Mouse (Mus musculus) right cerebral cortex, postnatal 4 days (tissue): ENCODE data around the gene Crygd.

Experiments
- DNase-seq: peaks from one replicate; pipeline ENCODE4 v3.0.0-alpha.2; 2022

Crygd gene

DNA sequence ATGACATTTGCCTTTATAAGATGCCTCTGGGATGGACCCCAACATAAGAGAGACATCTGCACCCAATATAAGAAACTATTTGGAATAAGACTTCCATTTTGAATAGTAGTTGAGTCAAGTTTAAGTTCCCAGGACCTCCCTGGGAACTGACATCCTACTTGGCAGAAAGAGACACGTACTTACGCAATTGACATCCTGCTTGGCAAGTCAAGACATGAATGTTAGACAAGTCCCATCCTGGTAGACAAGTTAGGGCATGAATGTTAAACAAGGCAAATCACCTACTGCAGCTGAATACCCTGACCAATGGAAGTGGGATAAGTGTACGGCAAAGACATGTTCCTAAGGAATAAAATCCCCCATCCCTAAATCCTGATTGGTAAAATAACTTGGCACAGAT lies 21.4 kb downstream of the Crygd start:
- no peak for DNase-seq

DNA sequence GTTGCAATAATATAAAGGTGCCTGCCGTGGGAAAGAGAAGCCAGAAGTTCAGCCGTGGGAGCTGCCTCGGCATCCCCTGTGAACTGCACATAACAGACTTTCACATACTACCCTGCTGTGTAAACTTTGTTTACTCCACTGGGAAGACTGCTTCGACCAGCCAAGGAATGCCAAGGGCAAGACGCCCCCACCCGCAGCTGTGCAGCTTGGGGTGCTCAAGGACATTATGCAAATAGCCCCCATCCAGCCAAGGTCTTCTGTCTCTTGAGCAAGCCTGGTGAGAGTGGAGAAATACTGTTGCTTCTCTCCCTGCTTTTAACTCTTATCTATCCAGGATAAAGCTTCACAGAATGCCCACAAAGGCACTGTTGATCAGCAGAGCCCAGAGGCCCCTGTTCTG lies 22.4 kb downstream of the Crygd start:
- no peak for DNase-seq

DNA sequence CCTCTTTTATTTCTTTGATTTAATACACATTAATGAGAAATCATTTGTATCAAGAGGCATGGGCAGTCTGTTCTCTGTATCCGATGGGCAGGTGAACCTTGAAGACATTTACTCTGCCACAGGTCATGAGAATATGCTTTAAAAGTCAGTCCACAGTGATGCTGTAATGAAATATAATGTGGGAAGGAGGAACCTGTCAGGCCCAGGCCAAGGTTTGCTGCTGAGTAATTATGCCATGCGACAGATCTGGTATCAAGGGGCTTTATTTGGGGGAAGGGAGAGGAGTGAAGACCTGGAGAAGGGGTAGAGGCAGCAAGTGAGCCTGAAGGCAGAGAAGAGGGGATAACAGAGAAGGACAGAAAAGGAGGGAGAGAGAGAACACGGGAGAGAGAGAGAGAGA lies 23.6 kb downstream of the Crygd start:
- no peak for DNase-seq

DNA sequence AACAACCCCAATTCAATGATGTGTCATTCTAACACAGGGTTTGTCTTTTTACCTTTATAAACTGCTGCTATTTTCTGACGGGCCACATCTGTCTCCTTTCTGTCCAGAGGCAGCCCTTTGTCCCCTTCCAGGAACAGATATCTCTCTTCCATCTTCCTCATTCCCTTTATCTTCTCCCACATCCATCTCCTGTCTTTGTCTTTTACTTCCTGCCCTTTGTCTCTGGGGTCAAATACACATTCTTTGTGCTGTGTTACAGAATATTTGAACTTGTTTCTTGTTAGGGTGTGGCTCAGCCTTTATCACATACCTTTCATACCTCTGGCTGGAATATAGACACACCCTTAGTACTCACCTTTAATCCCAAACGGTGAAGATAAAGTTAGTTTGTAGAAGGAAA lies 25.7 kb downstream of the Crygd start:
- DNase-seq, result no peak

- no peak for DNase-seq
Measured at GRCm38 (mm10) chr1:65035513-65035912, 27.7 kb downstream of the Crygd start.

GRCm38 (mm10) chr1:65032641-65033040 lies 30.6 kb downstream of the Crygd start, which contains the start of gene Akr1cl:
Akr1cl (minus strand) TSS chr1:65032759.
- DNase-seq, result no peak

DNA sequence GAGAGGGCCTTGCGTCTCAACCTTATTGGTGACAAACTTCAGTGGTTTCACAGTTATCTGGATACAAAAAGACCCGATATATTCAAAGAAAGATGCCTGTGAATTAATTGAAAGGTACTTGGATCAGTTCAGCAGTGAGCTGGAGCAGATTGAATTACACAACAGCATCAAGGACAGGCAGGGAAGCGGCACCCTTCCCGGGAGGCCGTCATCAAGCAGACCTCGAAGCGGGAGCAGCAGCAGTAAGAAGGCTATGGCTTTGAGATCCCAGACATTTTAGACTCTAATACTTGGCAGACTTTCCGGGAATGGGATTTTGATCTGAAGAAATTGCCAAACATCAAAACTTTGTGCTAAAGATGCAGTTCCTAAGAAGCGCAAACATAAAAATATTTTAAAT lies 35.0 kb downstream of the Crygd start:
- no peak for DNase-seq

- DNase-seq, result no peak
Measured at GRCm38 (mm10) chr1:65012726-65013125, 50.5 kb downstream of the Crygd start.
